Mouse (Mus musculus) thymus, adult 2 months (tissue): Measurements from ENCODE around the gene Cacnb2. TPM values are rescaled to one million over a fixed set of nuclear protein-coding genes. Genes with fewer than 3 reads are reported as not detected.

Source experiments
- DNase-seq: peaks from one replicate; pipeline ENCODE4 v3.0.0; 2021
- H3K27ac ChIP-seq: fragments of 200-500 bp; 2 replicates; pipeline ENCODE4 v1.5.1; 2012; ENCODE audit warnings: low read length, control low read depth; ENCODE audit not compliant: control insufficient read depth, insufficient read depth
- H3K27me3 ChIP-seq: fragments of 200-500 bp; 2 replicates; pipeline ENCODE4 v1.6.1; 2012; ENCODE audit warnings: mild to moderate bottlenecking, low read length, moderate library complexity, mixed read lengths; ENCODE audit not compliant: control insufficient read depth, insufficient read depth
- H3K36me3 ChIP-seq: fragments of 200-500 bp; 2 replicates; pipeline ENCODE4 v1.6.1; 2012; ENCODE audit warnings: mild to moderate bottlenecking, low read length, moderate library complexity; ENCODE audit not compliant: control insufficient read depth, insufficient read depth
- H3K4me1 ChIP-seq: fragments of 200-500 bp; replicated peaks from 2 replicates; pipeline ENCODE4 v1.6.1; 2012; ENCODE audit warnings: low read length; ENCODE audit not compliant: control insufficient read depth, insufficient read depth
- H3K4me3 ChIP-seq: fragments of 200-500 bp; 2 replicates; pipeline ENCODE4 v1.5.1; 2012; ENCODE audit warnings: mild to moderate bottlenecking, low read length, control low read depth, moderate library complexity; ENCODE audit not compliant: control insufficient read depth, insufficient read depth
- CTCF ChIP-seq: fragments of 200-500 bp; IDR thresholded peaks from 2 replicates; pipeline ENCODE4 v1.5.1; 2012; ENCODE audit warnings: mild to moderate bottlenecking, control low read depth, low read length, moderate library complexity, borderline replicate concordance; ENCODE audit not compliant: control insufficient read depth, poor library complexity, insufficient read depth; ENCODE audit errors: extremely low read depth
- POLR2A ChIP-seq: fragments of 200-500 bp; IDR thresholded peaks from 2 replicates; pipeline ENCODE4 v1.6.1; 2012; ENCODE audit warnings: mild to moderate bottlenecking, low read length, control low read depth, moderate library complexity; ENCODE audit not compliant: control insufficient read depth, poor library complexity, insufficient read depth; ENCODE audit errors: extremely low read depth
- WGBS: fragments of 180-500 bp; shearing (Covaris S2); methylation state at CpG from one replicate; pipeline ENCODE4 v1.1.7; 2018; 5-methylcytosine and 5-hydroxymethylcytosine counted together
- polyA plus RNA-seq: library from polyadenylated mRNA; depleted of rRNA; stranded (reverse); fragments of >200 nt; gene quantifications from 2 replicates; pipeline ENCODE4 v1.2.3, GENCODE M21; 2012

Cacnb2 gene
- polyA plus RNA-seq, 1 experiment: 1.6 TPM

GRCm38 (mm10) chr2:14831308-14831707 lies 228.4 kb downstream of the Cacnb2 start:
- Histone ChIP-seq H3K4me3 (no peak overlapping the region), H3K4me1 (no peaks in the 10 kb centered on the region), H3K36me3 (no peaks in the 10 kb centered on the region), H3K27ac (no peak overlapping the region), H3K27me3 (no peaks in the 10 kb centered on the region; the same call in 1 of the 2 replicates)
- 88% methylated on average over 2 of the region's 2 CpGs for WGBS
- DNase-seq: no peak
- no peak for TF ChIP-seq CTCF
- TF ChIP-seq POLR2A: no peak

- TF ChIP-seq CTCF (no peak), POLR2A (no peak)
- no peak for DNase-seq
- Histone ChIP-seq H3K36me3 (no peaks in the 10 kb centered on the region), H3K27me3 (no peaks in the 10 kb centered on the region; the same call in 1 of the 2 replicates), H3K4me3 (no peak overlapping the region), H3K27ac (no peak overlapping the region), H3K4me1 (no peaks in the 10 kb centered on the region)
- WGBS: 98% methylated on average over 5 of the region's 5 CpGs
Measured at GRCm38 (mm10) chr2:14834700-14835317, 231.9 kb downstream of the Cacnb2 start.

- no peak for DNase-seq
- no peaks in the 10 kb centered on the region for H3K4me1 ChIP-seq
- no peaks in the 10 kb centered on the region for H3K27me3 ChIP-seq
- H3K27ac ChIP-seq: no peak overlapping the region
- H3K36me3 ChIP-seq: no peaks in the 10 kb centered on the region
- no peak overlapping the region for H3K4me3 ChIP-seq
- TF ChIP-seq CTCF (no peak), POLR2A (no peak)
- WGBS: 57% methylated on average over 1 of the region's 1 CpGs
Measured at GRCm38 (mm10) chr2:14841272-14841671, 238.4 kb downstream of the Cacnb2 start.

- no peak for DNase-seq
- no peaks in the 10 kb centered on the region for H3K36me3 ChIP-seq
- H3K27ac ChIP-seq: no peak overlapping the region
- no peaks in the 10 kb centered on the region for H3K27me3 ChIP-seq
- H3K4me1 ChIP-seq: no peaks in the 10 kb centered on the region
- H3K4me3 ChIP-seq: no peak overlapping the region
- WGBS: 68% methylated on average over 1 of the region's 1 CpGs
- TF ChIP-seq CTCF: no peak
Measured at GRCm38 (mm10) chr2:14846727-14847126, 243.8 kb downstream of the Cacnb2 start.

GRCm38 (mm10) chr2:14847188-14847587 lies 244.3 kb downstream of the Cacnb2 start:
- Histone ChIP-seq H3K4me1 (no peaks in the 10 kb centered on the region), H3K4me3 (no peak overlapping the region), H3K27me3 (no peaks in the 10 kb centered on the region), H3K27ac (no peak overlapping the region), H3K36me3 (no peaks in the 10 kb centered on the region)
- 98% methylated on average over 1 of the region's 1 CpGs for WGBS
- TF ChIP-seq POLR2A (no peak), CTCF (no peak)
- DNase-seq: no peak

- Histone ChIP-seq H3K4me1 (no peaks in the 10 kb centered on the region), H3K36me3 (no peaks in the 10 kb centered on the region), H3K27me3 (no peaks in the 10 kb centered on the region), H3K27ac (no peak overlapping the region), H3K4me3 (no peak overlapping the region)
- TF ChIP-seq CTCF (no peak), POLR2A (no peak)
- no peak for DNase-seq
- WGBS: 97% methylated on average over 1 of the region's 1 CpGs
Measured at GRCm38 (mm10) chr2:14850831-14851230, 247.9 kb downstream of the Cacnb2 start.

GRCm38 (mm10) chr2:14851383-14851782 lies 248.5 kb downstream of the Cacnb2 start:
- Histone ChIP-seq H3K27ac (no peak overlapping the region), H3K27me3 (no peaks in the 10 kb centered on the region), H3K36me3 (no peaks in the 10 kb centered on the region), H3K4me3 (no peak overlapping the region), H3K4me1 (no peaks in the 10 kb centered on the region)
- TF ChIP-seq CTCF (no peak), POLR2A (no peak)
- DNase-seq: peak; percentile 61
- WGBS: 92% methylated on average over 1 of the region's 1 CpGs
